Comparison of ENCODE assay signal across 17 mouse cellular contexts in genomic region chr17:40116877-40117276, GRCm38 (mm10). TPM values are rescaled to one million over a fixed set of nuclear protein-coding genes. Genes with fewer than 3 reads are reported as not detected.
"Had no signal": no experiment of that assay in that cellular context is flagged by ENCODE, and none has a peak within 500 bp of the region (broad histone marks: within the 10 kb centered on the region; RNA-seq: fewer than 3 reads in every experiment).

No protein-coding gene starts in this region.

RNA-seq across cellular contexts. Expression of gene AC192777.2, which starts 21.6 kb away (rescaled TPM):
- total RNA-seq: layer of hippocampus, adult 2 months; layer of hippocampus, postnatal 10 days; left cerebral cortex, postnatal 25 days; megakaryocyte, adult 5-6 weeks had no signal
- polyA plus RNA-seq: intestine, postnatal 0 days; limb, embryonic 11.5 days; limb, embryonic 15.5 days; liver, embryonic 12.5 days; liver, embryonic 16.5 days; lung, embryonic 14.5 days; midbrain, embryonic 10.5 days; midbrain, embryonic 15.5 days; neural tube, embryonic 13.5 days; stomach, embryonic 14.5 days; testis, adult 2 months; thymus, adult 2 months; urinary bladder, adult 2 months had no signal
